Mouse (Mus musculus): ENCODE data around the gene Hsd11b1.

- TF ChIP-seq CTCF (conservative IDR thresholded peaks at IDR 0.05 in 1 of 2, IDR thresholded peaks at IDR 0.05 in 1 of 2; ENCODE audit: low read depth in 2 of 2, low read length in 2 of 2) (no peak), MAFK (IDR thresholded peaks at IDR 0.05; ENCODE audit: insufficient replicate concordance, low read length) (no peak), POLR2A (IDR thresholded peaks at IDR 0.05; ENCODE audit: low read depth, low read length) (no peak), RCOR1 (conservative IDR thresholded peaks at IDR 0.05; ENCODE audit: low read depth, low read length) (no peak)
Measured at GRCm38 (mm10) chr1:193274407-193275071, 10.7 kb upstream of the Hsd11b1 start.
